Mouse (Mus musculus) telencephalon, adult 2 months (tissue): ENCODE results near the gene Gm5269.

Source experiments
- DNase-seq: peaks from one replicate; pipeline ENCODE4 v3.0.0-alpha.2; 2011; ENCODE audit warnings: low read depth, low spot score

Gm5269 gene

DNA sequence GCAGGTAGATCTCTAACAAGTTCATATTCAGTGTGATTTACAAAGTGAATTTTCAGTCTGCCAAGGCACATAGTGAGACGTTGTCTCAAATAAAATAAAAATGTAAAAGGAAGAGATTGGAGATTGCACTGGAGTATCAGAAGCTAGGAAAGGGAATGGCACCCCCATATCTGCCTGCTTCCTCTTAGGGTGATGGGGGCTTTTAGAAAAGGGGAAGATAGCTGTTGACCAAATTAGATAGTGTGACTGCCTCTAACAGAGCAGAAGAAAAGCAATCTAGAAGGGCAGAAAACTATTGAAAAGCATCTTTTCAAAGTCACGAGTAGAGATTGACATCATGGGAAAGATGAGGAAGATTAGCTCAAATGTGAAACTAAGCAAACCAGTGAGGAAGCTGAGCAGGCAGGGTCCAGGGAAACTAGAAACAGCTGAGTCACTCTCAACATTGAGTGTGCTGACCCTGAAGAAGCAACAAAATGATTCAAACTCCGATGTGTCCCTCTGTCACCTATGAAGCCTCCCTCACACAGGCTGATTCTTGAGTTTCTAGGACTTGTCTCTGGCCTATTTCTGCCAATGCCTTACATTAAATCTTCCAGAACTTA is 8.7 kb downstream of the Gm5269 start:
- DNase-seq = no peak

DNA sequence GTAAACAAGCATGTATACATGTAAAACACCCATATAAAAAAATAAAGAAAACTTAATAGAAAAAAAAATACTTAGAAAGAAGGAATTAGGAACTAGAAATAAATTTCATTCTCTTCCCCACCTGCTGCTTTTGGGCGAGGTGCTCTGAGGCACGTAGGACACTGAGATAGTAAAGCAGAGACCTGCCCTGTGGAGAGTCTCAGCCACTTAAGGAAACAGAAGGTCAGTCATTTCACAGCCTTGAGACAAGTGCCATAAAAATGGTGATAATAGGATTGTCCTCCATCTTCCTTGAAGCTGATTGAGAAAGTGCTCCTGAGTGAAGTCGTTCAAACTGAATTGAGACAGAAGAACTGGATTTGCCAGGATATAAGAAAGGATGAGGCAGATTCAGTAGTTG is 12.6 kb downstream of the Gm5269 start:
- DNase-seq = no peak

DNA sequence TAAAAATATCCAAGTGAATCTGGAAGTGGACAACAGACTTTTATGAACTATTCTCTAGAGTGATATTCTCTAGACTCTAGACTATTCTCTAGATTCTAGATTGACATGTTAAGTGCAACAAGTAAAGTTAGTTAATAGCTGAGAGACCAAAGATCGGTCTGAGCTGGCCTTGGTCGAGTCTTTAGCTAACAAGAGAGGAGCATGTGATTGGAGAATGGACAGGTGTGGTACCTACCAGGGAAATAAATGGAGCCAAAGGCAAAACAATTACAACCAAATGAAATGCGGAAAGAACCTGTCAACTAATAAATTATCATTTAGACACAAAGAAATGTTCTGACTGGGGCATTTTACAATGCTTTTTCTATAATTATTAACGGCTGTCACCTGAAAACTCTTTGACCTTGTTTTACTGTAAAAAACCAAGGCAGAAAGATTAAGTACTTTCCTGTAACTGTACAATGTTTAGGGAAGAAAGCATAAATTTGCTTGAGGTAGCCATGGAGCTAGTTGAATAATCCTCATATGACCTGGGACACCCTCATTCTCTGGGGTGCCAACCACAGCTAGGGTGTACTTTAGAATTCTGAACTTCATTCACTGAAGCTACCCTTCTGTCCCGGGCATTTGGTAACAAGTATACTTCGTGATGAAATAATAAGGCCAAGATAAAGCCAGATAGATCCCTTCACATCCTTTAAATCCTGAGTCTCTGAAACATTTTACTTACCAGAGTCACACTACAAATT is 13.4 kb downstream of the Gm5269 start:
- no peak for DNase-seq

DNA sequence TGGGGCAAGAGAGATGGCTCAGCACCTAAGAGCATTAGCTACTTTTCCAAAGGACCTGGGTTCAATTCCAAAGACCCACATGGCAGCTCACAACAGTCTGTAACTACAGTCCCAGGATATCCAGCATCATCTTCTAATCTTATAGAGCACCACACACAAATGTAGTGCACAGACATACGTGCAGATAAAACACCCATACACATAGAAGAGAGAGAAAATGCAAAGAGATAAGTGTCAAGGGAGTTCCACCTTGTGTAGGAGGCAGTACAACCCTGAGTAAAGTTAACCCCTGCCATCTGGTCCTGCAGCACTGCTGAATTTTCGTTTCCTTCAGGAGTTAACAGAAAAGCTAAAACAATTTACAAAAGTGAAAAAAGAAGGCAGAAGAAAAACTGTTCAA is 14.4 kb downstream of the Gm5269 start:
- DNase-seq = no peak

DNA sequence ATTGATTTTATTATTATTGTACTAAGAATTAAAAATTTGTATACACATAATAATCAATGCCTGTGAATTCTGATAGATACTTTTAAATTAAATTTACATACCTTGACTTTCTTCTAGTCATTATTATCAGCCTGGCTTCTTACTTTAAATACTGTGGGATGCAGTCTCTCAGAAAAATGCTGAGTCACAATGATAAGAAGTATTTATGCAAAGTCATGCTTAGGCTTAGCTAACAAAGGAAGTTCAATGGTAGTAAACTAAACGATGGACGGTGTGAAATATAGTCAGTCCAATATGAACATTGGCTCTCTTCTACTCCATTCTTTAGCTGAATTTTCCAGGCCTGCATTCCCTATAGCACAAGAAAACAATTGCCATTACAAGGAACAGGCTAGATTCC is 16.8 kb downstream of the Gm5269 start:
- no peak for DNase-seq

DNA sequence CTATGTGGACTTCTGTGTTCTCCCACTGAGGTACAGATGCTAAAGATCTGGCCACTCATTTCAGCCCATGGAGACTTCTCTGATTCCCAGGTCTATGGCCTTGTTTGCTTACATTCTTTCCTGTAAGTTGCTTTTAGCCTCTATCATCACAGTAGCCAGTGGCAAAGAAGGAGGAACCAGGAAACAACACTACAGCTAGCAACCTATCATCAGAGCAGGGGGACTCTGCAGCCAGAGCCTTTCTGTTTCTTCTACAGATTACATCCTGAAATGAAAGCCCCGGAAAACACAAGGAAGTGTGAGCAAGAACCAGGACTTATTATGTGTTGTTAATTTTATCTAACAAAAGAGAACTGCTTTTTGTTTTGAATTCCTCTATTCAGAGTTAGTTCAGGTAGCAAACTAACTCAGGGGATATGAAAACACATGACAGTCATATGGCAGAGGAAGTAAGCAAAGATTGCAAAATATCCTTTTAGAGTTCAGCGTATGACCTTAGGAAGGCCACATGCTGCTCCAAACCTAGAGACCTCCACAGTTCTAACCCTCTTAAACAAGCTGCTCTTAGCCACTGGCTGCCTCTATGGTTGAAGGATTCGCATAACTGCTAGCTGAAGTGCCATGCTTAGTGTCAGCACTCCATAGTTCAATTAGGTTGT is 21.5 kb downstream of the Gm5269 start:
- no peak for DNase-seq

DNA sequence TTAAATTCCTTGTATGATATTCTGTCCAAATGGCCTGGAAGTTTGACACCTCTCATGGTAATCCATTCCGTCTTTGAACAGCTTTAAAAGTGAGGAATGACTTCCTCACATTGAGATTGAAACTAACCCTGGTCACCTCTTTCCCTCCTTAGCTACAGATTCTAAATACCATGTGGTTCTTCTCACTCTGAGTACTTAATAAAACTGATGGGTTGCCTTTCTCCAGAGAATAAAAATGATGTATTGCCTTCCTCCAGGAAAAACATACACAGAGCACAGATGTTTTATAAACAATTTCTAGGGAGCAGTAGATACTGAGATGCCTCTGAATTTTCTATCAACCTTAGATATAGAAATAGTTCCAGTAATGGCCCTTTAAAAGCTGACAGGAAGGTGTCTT is 22.0 kb downstream of the Gm5269 start:
- DNase-seq = no peak

DNA sequence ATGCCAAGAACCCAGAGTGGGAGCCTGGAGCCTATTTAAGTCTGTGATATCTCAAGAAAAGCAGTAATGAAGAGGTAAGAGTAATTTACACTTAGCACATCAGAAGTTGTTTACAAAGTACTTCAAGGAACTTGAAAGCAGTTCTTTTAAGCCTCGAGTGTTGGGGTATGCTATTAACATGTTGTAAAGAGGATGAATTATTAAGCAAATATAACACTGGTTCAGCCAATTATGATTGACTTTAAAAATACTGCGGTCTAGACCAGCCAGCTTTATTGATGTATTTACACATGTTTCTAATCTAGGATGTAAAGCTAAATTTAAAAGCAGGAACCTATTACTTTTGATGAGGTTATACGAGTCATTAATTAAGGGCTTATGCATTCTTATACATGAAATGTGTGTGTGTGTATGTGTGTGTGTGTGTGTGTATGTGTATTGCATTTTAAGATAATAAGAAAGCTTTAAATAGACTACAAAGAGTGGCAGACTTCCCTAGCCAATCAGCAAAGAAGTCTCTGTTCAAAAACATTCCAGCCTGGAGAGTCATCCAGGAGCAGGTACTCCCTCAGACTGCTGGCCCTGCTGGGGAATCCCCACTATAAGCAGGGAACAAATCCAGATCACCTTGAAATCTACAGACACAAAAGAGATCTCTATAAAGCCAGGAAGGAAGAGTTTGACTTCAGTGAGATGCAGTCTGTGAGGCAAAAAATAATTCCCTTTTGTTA is 23.6 kb downstream of the Gm5269 start:
- DNase-seq = no peak

DNA sequence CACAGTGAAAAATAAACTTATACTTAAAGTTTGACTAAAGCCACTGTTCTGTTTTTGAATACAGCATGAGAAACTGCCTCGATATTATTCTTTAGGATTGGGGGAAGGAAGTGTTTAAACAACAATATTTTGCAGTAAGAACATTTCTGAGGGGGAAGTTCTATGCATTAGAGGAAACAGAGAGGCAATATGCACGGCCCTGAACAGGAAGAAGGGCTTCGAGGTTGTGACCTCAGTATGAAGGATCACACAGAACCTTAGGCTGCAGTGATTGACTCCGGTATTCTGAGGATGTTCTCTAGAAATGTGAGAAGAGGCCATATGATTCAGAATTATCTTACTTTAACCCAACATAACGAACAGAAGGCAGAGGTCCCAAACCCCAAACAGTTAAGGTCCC is 24.3 kb downstream of the Gm5269 start:
- no peak for DNase-seq

DNA sequence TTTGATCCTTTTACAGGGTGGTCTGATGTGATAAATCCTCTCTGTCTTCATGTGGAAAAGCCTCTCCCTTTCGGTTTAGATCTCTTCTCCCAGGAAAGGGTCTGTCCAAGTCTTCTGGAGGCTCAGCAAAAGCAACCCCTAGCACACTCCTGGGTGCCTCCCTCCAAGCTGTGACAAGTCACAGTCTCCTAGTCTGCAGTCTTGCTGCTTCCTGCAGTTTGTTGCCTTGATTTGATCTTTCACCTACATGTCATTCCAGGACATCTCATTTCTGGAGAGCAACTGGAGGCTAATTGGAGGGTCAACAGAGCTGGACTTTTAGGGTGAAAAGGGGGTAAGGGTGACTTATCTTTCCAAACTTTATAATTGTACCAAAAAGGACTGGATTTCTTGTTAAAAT is 24.8 kb downstream of the Gm5269 start:
- DNase-seq = no peak

DNA sequence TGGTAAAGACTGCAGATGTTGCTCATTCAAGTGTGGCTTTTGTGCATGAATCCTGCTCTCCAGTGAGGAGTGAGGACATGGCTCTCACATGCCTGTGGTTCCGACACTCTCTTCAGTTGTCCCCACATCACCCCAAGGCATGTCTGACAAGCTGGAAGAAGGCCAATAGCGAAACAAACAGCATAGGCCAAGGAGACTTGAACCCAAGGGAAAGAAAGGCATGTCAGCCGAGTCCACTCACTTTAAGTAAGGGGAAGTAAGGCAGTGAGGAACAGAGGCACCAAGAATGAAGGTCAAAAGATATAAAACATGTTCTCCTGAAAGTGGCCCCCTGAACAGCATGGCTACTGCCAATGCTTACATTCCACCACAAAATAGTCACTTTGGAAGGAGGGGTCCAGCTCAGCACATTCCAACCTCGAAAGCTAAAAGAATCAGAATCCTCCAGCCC is 25.5 kb downstream of the Gm5269 start:
- no peak for DNase-seq

DNA sequence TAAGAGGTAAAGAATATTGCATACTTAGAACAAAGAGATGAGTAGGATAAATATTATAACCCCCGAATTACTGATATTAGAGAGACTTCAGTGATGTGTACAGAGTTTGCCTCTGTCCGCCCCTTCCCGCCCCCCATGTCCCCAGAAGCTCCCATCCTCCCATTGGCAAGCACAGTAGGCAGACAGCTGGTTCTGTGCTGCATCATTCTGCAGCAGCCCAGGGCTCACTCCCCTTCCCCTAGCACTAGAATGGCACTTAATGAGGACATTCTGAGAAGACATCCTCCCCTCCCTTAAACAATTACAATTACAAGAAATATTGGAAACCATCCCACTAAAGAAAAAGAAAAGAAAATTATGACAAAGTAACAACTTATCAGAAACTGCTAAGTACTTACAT is 26.4 kb downstream of the Gm5269 start:
- DNase-seq = no peak

DNA sequence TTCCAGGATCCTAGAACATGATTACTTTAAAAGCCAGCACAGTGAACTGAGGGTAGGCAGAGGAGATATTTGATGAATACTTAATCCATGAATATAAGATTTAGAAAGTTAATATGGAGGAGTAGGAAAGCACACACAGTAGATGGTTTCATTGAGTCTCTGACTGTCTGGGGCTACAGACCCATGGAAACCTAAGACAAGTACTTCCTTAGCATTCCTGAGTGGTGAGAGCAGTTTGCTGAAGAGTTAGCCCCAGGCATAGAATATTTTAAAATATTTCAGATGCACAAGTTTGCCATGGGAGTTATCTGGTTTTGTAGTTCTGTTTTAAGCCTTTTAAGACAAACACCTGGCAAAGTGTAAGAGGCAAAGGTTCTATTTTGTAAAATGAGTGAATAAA is 28.9 kb downstream of the Gm5269 start:
- no peak for DNase-seq

DNA sequence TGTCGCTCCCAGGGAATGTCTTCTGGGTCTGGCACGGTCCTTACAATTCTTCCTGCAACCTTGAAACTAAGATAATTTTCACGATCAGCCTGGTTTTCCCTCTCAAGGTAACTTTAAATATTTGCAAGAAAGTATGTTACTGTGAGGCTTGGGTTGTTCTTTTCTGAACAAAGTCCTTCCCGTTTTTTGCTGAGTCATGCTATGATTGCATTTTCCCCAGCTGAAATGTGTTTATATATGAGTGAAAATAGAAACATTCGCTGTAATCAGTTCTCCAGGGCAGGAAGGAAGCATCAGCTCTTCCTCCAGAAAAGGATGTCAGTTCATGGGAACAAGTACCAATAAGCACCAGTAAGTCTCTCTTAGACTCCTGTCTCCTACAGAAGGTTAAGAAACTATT is 29.7 kb downstream of the Gm5269 start:
- DNase-seq = no peak

DNA sequence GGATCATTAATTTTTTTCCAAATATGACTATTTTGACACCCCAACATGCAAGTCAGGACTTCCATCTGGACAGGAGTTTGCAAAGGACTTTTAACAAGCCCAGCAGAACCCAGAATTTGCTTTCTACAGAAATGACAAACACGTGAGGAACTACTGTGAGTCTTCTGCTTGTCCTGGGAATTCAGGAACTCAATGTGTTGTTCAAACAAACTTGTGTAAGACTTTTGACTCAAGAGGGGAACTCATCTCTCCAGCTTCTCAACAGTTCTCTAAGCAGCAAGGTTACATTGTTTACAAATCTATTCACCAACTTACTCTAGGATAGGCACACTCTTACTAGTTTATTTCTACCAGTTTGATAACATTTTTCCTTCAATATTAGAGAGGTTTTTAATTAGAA is 32.0 kb downstream of the Gm5269 start:
- no peak for DNase-seq

DNA sequence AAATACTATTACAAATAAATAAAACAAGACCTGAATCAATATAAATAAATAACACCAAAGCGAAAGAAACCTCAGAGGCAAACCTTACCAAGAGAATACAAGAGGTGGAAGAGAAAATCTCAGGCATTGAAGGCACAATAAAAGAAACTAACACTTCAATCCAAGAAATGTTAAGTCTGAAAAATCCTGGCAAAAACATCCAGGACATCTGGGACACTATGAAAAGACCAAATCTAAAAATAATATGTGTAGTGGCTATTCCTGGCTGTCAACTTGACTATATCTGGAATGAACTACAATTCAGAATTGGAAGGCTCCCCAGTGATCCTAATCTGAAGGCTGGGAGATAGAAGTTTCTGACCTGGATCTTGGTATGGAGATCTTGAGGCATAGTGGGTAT is 44.6 kb downstream of the Gm5269 start:
- peak; percentile 19 for DNase-seq
